Mouse (Mus musculus) lung, postnatal 0 days (tissue): ENCODE measurements at regions not wholly inside any gene's neighbourhood (a gene's known extent, or its start where the extent isn't known, plus 50 kb on each side); places are given as distances from the start of the nearest gene placed in this dataset.

Experiments used
- CTCF ChIP-seq: IDR thresholded peaks from 2 replicates; pipeline ENCODE4 v1.5.1; 2016; ENCODE audit warnings: antibody characterized with exemption, mild to moderate bottlenecking
- EP300 ChIP-seq: IDR thresholded peaks from 2 replicates; pipeline ENCODE4 v1.6.1; 2016; ENCODE audit warnings: antibody characterized with exemption, mild to moderate bottlenecking, control low read depth

DNA sequence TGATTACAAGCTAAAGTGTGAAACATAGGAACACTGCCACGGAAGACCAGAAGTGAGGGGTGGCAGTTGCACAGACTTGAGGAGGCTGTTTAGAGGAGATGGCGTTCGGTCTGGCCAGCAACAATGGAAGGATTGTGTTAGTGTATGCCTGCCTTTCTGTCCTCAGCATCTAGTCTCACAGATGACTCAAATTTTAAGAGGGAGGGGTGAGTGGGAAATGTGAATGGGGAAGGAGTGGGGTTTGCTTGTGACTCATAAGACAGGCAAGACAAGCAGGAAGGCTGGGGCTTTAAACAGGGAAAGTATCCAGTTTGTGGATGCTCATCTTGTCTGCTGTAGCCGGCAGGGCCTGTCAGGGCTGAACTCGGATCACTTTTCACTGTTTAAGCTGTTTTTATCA, 200.3 kb downstream of the Ets1 start:
- TF ChIP-seq CTCF (no peak), EP300 (no peak)
